Mouse (Mus musculus): ENCODE results near the gene Olfr988. TPM values are rescaled to one million over a fixed set of nuclear protein-coding genes. Genes with fewer than 3 reads are reported as not detected.
"Not testable (repeated sequence)": the region's sequence is repeated elsewhere in the genome, so short reads cannot be mapped to it uniquely, and the experiment has no call there.

Olfr988 gene
- total RNA-seq (2017): not detected in 2 replicates

DNA sequence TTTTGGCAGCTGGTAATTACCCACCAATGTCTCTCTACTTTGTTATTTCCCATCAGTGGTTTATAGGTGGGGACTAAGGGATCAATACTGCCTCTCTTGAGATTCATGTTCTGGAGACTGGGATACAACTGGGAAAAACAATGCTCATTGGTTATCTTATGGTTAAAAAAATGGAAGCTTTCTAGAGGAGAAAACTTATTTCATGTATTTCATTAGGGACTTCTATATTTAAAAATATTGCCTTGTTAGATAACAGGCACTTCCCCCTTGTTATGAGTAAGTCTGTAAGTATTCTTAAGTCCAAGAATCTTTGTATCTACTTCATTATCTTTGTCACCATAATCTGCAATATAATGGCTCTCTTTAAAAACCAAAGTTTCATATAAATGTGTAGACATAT, at the start of gene Olfr988:
Gene Olfr988 (minus strand): TSS at position 101 of the 400 bp plus-strand sequence.
- ATAC-seq (replicated peaks; ENCODE audit: low read depth, poor library complexity, severe bottlenecking): not testable (repeated sequence)

DNA sequence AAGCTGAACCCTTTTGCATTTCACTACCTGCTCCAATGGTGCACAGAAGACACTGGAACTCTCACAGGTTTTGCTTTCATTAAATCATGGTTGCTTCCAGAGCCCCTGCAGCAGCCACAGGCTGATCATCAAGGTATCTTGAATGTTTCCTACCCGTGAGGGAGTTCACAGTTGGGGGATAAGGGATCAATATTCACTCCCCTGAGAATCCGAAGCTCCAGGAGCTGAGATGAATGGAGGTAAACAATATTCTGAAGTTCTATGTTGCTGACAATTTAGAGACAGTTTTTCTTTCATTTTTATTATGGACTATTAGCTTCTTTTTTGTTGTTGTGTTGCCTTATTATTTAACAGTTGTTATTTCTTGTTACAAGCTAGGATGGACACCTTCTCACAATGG, 46.3 kb upstream of the Olfr988 start, which contains the start of gene Olfr992:
Gene Olfr992 (minus strand): TSS at position 101 of the 400 bp plus-strand sequence.
- no peak for ATAC-seq (replicated peaks; ENCODE audit: low read depth, poor library complexity, severe bottlenecking)

DNA sequence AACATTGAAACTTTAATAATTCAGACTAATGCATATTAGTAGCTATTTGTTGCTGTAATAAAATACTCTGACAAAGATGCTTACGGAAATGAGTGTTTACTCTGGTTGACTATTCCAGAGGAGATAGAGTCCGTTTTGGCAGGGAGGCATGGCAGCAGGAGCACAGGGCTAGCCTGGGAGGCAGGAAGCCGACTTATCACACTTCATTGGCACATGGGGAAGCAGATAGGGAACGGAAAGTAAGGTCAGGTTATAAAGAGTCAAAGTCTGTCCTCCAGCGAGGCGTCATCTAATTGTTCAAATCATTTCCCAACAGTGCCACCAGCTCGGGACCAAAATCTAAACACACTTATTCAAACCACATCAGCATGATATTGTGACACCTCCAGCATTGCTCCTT, 23.1 kb downstream of the Olfr988 start:
- ATAC-seq (replicated peaks; ENCODE audit: low read depth, poor library complexity, severe bottlenecking): no peak

DNA sequence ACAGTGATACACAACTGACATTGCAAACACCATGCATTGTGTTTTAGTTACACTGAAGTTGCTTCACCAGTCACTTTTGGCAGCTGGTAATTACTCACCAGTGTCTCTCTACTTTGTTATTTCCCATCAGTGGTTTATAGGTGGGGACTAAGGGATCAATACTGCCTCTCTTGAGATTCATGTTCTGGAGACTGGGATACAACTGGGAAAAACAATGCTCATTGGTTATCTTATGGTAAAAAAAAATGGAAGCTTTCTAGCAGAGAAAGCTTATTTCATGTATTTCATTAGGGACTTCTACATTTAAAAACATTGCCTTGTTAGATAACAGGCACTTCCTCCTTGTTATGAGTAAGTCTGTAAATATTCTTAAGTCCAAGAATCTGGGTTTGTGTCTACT, 23.8 kb downstream of the Olfr988 start, which contains the start of gene Olfr987:
Gene Olfr987 (minus strand): TSS at position 101 of the 400 bp plus-strand sequence.
- ATAC-seq (replicated peaks; ENCODE audit: low read depth, poor library complexity, severe bottlenecking): not testable (repeated sequence)

DNA sequence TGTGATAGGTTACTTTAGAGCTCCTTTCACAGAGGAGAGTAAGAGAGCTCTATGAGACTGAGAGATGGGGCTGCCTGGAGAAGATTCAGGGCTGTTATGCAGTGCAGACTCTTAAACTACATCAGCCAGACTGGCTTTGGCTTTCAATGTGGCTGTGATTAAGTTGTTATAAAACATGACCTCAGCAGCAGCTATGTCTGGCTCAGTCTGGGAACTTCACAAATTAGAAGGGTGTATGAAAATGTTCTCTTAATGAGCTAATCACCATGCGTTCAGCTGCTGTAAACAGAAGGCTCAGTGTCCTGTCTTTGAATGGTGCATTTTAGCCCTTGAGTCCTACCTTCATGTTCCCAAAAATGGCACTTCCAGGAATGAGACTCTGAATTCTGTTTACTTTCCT, 43.9 kb downstream of the Olfr988 start:
- no peak for ATAC-seq (replicated peaks; ENCODE audit: low read depth, poor library complexity, severe bottlenecking)

Other genes with a start within 250 kb of the Olfr988 start
- gene Aplnr, start 227.0 kb downstream of the Olfr988 start, total RNA-seq (2017): 0.14 and 0.29 TPM in 2 replicates
- not detected in 2 replicates for gene Lrrc55, start 166.0 kb downstream of the Olfr988 start, total RNA-seq (2017)
- gene Olfr987, start 23.9 kb downstream of the Olfr988 start, total RNA-seq (2017): not detected in 2 replicates
- gene Olfr992, start 46.2 kb upstream of the Olfr988 start, total RNA-seq (2017): not detected in 2 replicates
- not detected in 2 replicates for gene Olfr993, start 51.6 kb upstream of the Olfr988 start, total RNA-seq (2017)
- not detected in 2 replicates for gene Olfr994, start 73.2 kb upstream of the Olfr988 start, total RNA-seq (2017)
- not detected in 2 replicates for gene Olfr995, start 80.4 kb upstream of the Olfr988 start, total RNA-seq (2017)
- gene 4833423E24Rik, start 155.8 kb upstream of the Olfr988 start, total RNA-seq (2017): not detected in 2 replicates
- not detected in 2 replicates for gene Olfr996, start 216.0 kb upstream of the Olfr988 start, total RNA-seq (2017)
- gene Olfr998, start 225.7 kb upstream of the Olfr988 start, total RNA-seq (2017): not detected in 2 replicates
- not detected in 2 replicates for gene Olfr1000, start 248.7 kb upstream of the Olfr988 start, total RNA-seq (2017)